Mouse (Mus musculus): ENCODE data around the gene Slc25a4.

The Slc25a4 gene

DNA sequence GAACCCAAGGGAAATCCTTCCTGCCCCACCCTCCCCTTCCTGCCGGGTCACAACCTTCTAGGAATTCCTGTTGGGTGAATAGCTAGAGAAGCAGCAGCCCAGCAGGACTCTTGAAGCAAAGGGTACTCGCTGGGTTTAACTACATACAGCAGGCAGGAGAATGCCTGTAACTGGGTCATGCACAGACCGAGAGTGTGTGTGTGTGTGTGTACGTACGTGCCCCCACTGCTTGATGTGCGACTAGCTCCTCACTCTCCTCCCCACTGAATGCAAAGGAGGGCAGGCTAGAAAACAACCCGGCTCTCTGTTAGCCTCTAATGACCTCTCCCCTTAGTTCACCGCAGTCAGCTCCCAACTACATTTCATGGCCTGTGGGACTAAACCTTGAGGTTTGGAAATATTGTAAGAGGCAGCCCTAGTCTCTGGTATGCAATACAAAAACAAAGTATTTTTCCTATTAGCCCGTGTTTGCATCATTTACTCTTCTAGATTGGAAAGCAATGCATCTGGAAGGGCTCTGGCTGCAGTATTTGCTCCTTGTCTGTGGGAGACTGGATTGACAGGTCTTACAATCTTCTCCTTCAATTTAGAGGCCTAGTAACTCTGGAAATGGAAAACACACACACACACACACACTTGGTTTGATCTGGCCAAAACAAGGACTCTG, 6.0 kb downstream of the Slc25a4 start:
- DNase-seq (ENCODE audit: low spot score), result no peak

DNA sequence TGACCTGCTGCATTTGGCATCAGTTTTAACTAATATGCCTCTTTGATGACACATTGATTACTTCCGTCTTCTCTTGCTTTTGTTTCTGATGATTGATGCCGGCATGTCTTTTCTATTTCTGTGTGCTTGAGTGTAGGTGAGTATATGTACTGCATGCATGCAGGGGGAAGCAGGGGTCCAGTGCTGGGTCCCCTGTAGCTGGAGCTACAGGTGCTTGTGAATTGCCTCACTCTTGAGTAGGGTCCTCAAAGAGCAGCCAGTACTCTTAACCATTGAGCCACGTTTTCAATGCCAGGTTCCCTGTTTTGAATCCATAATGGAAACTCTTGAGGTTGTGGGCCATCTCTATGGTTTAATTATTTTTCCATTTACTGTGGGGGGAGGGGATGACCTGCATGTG, 6.8 kb downstream of the Slc25a4 start:
- no peak for DNase-seq (ENCODE audit: low spot score)

DNA sequence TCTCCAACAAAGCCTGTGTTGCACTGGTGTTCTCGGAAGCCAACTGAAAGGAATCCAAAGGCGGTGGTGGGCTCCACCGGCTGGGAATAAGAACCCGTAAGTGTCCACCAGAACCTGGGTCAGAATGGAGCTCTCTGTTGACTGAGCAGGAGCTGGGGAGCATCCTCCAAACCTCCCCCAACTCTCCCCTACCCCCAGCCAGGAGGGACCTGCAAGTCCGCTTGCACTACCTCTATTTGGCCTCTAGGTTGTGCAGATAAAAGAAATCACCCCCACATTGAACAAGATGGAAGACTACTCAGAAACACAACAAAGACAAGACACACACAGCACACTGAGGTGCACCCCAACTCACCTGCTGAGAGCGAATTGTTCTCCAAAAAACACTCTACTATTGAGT, 8.7 kb downstream of the Slc25a4 start:
- no peak for DNase-seq (ENCODE audit: low spot score)

DNA sequence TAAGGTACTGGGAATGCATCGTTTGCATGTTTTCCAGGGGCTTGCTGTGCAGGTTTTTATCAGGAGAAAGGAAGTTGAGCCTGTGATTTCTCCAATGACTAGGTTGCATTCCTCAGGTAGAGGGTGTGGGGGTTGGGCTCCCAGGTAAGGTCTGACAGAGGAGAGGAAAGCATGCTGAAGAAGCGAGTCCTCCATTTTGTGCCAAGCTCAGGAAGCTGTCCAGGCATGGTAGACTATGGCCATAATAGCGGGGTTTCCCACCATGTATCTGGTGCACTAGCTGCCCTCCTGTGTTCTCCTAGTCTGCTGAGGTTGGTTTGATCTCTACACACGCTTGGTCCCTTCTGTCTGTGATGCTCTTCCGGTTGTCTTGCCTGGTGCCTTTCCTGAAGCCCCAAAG, 13.4 kb downstream of the Slc25a4 start:
- no peak for DNase-seq (ENCODE audit: low spot score)

DNA sequence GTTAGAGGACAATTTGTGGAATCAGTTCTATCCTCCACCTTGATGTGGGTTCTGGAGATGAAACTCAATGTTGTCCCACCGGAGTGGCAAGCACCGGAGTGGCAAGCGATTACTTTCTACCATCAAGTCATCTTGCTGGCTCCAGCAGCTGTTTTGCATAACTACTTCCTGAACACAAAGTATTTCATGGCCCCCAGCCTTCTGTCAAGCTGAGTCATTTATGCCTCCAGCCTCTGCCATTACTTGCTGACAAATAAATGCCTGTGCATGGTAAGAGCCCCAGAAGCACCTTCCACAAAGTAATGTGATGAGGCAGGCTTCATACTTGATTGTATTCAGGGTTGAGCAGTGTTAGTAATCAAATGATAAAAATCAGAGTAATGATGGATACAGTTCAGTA, 14.2 kb downstream of the Slc25a4 start:
- no peak for DNase-seq (ENCODE audit: low spot score)

DNA sequence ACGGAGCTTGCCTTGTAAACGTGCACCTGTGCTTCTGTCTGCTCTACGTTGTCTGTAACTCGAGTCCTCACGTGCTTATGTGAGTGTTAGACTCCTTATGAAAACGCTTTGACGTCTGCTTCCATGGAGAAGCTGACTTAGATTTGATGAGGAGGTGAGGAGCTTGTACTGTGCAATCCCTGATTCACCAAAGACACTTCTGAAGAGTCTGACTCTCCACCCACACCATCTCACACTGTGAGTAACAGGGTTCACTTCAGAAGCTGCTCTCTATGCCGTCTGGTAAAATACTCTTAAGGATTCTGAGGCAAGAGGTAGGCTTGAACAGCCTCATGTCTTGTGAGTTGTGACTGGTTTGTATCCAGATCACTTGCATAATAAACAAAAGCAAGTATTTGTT, 18.0 kb downstream of the Slc25a4 start:
- DNase-seq (ENCODE audit: low spot score), result no peak

DNA sequence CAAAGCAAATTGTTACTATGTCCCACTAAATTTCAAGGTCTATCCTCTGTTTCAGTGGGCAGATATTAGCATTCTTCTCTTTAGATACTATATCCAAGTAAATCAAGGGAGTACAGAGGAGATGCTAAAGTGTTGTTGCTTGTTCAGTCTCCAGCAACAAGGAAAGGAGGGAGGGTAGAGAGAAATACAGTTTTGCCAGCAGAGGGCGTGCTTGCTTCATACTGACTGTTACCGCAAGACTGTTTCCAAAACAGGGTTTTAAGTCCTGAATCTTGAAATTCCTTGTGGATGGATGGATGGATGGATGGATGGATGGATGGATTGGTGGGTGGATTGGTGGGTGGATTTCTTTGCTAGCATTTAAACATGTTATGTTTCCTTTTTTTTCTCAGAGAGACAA, 25.7 kb downstream of the Slc25a4 start:
- peak; percentile 78 for DNase-seq (ENCODE audit: low spot score)

DNA sequence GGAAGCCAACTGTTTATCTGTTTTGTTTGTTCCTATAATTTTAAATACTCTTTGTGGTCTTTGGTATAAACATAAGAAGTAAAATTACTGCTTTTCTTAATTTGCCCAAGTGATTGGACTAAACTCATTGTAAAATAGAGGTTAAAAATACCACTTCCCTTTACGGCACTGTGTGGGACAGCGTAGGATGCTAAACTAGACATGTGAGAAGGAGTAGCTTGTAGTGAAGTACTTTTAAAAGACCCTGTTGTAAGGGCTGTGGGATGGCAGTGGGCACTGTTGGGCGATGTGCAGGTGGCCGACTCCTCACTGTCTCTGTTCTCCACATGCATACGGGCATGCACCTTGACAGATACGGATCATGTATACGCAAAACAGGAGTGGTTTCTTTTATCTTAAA, 30.9 kb downstream of the Slc25a4 start:
- no peak for DNase-seq (ENCODE audit: low spot score)

DNA sequence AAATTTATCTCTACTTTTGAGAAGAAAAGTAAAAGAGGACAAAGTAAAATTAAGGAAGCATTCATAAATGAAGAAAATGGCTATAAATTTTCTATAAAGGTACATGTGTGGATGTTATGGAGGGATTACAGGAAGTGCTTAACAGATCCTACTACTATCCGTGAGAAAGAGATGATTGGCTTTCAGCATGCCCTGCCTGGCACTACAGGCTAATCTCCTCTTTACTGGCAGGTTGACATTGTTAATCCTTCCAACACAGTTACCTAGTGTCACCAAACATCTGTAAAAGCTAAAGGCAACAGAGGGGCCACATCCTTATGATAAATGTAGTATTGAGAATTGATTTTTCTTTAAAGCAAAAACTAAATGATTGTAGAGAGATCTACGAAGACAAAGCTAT, 37.4 kb downstream of the Slc25a4 start:
- DNase-seq (ENCODE audit: low spot score), result no peak

DNA sequence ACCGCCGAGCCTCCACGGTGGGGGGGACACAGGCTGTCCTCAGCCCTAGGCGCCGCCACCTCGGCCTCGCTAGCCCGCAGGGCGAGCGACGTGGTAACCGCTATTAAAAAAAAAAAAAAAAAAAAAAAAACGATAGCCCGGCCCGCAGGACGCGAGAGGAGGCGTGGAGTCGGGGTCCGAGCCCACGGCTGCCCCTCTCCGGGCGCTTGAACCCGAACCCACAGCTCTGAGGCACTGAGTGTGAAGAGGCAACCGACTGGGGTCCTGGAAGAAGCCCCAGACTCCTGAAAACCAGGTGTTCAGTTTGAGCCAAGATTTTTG, 47.3 kb downstream of the Slc25a4 start:
- no peak for DNase-seq (ENCODE audit: low spot score)

DNA sequence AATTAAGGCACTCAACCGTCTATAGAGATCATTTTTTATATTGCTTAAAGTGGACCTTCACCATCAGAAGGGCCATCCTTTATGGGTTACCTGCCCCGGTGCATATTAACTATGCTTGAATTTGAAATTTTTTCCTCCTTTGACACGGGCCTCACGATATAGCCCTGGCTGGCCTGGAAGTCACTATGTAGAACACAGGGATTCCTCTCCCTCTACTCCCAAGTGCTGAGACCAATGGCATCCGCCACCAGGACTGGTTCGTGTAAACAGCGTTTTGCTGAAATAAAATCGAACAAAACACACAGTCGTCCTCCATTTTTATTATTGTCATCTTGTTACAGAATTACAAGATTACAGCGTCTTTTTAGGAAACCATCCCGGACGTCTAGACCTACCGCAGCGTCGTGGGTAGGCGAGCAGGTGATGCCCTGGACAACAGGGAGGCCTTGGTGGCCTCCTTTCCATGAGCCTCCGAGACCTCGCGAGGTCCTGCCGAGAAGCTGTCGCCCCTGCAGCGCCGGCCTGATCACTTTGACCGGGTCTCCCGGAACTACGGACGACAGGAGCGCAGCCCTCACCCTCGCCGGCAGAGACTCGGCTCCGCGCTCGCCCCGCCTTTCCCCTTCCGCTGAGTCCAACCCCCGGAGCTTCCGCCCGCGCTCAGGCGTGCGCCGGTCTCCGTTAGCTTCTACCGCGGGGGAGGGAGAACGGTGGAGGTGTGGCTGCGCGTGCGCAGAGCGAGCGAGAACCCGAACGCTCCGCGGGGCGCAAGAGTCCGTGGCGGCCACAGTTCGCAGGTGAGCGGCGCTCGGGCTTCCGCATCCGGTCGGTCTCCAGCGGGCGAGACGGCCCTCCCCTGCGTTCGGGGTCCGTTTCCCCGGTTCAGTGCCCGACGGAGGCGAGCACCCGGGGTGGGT, 47.9 kb downstream of the Slc25a4 start:
- DNase-seq (ENCODE audit: low spot score), result peak; percentile 94

Data from embryo, embryonic 10.5 days (tissue).